Mouse (Mus musculus) left cerebral cortex, postnatal 25 days (tissue): Measurements from ENCODE around the gene Ylpm1. TPM values are rescaled to one million over a fixed set of nuclear protein-coding genes. Genes with fewer than 3 reads are reported as not detected.

Source experiments
- DNase-seq, 2 experiments: peaks; one replicate each; pipeline ENCODE4 v3.0.0; 2022; ENCODE audit warnings: low spot score in 2 of 2, mixed read lengths in 1 of 2
- intact Hi-C: fragments of 180-260 bp; cut with DNase I; formaldehyde crosslinking; loops from one replicate; pipeline ENCODE4 v1.15.1; 2025
- total RNA-seq, 2 experiments: library from RNA; stranded (reverse); gene quantifications; 2 replicates each; pipeline ENCODE4 v1.2.3; 2021

The Ylpm1 gene
- total RNA-seq, 2 experiments from 2014 or later = 111 to 126 TPM

DNA sequence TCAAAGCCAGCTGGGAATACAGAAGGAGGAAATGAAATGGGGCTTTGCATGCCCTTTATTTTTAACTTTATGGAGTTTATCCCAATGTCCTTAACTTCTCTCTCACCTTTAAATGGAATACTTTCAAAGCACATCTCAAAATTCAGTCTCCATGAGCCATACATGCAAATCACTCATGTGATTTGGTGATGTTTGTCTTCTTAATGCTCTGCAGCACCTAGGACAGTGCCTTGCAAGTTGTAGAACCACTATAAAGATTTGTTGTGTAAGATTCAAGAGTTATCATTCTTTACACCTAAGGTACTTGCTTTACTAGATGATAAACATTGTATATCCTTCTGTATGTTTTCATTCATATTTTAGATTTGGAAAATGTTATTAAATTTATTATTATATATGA, 2.9 kb downstream of the Ylpm1 start:
- no peak for DNase-seq
- intact Hi-C loops = loop anchor here (10.0 kb wide), 1 partner anchor 384 kb away; the partner anchor contains the start of gene Abcd4

DNA sequence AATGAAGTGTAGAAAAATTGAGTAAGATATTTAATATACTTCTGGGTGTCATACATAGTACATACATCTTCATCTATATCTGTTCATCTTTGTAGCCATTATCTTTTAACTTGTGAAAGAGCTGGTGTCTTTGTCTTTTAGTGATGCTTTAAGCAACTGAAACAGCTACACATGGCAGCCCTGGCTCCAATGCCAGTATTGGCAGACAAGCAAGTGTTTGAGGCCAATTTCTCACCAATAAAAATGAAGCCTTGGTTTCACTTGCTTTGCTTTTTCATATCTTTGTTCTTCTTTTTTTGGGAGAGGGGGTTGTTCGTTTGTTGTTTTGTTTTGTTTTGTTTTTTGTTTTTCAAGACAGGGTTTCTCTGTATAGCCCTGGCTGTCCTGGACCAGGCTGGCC, 10.1 kb downstream of the Ylpm1 start:
- intact Hi-C loops = no loop called here
- DNase-seq = no peak

DNA sequence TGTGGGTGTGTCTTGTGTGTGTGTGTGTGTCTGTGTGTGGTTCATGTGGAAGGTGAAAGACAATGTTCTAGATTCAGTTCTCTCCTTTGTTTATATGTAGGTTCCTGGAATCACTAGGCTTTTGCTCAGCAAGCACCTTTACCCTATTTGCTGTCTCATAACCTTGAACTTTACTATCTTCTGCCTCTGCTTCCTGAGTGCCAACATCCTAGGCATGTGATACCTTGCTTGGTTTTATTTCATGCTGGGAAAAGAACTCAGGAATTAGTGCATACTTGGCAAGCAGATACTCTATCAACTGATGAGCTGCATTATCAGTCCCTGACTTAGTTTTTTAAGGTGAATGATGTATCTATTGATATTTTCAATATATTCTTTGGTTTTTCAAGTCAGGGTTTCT, 10.9 kb downstream of the Ylpm1 start:
- DNase-seq = no peak
- intact Hi-C loops = no loop called here

DNA sequence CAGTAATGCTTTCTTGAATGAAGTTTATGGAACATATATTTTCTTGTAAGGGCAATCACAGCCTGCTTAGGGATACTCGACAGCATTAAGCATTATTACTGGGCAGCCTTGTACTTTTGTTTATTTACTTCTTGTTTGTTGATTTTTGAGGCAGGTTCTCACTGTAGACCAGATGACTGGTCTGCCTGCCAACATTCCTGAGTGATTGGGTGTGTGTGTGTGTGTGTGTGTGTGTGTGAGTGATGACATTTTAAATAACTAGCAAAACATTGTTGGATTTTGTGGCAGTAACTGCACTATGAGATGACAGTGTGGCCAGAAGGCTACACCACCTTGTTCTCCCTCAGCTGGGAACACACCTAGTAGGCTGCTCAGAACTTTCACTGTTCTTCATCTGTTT, 13.7 kb downstream of the Ylpm1 start:
- intact Hi-C loops = no loop called here

DNA sequence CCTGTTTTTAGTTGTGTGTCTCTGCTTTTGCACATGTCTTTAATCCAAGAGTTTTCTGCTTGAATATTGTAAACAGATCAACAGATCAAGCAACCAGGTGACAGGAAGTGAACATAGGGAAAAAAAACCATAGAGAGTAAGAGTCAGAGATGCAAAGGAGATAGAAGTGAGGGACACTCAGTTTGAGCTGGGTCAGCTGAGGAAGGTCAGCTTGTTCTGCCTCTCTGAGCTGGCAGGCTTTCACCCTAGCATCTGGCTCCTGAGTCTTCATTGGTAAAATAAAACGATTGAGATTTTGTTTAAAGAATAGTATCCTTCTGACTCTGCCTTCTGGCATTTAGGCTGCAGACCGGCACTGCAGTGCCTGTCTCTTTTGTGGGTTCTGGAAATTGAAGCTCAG, 14.4 kb downstream of the Ylpm1 start:
- DNase-seq = no peak
- intact Hi-C loops = no loop called here

More for the DNA sequence above, 13.7 kb downstream of the Ylpm1 start:
- no peak for DNase-seq

DNA sequence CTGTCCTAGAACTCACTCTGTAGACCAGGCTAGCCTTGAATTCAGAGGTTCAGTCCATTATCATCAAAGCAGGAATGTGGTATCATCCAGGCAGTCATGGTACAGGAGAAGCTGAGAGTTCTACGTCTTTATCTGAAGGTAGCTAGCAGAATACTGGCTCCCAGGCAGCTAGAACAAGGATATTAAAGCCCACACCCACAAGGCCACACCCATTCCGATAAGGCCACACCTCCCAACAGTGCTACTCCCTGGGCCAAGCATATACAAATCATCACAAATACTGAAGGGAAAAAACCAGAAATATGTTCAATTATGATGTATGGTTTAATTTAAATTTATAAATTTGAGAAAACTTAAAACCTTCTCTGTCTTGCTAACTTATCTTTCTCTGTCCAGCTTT, 16.1 kb downstream of the Ylpm1 start:
- intact Hi-C loops = no loop called here
- no peak for DNase-seq

DNA sequence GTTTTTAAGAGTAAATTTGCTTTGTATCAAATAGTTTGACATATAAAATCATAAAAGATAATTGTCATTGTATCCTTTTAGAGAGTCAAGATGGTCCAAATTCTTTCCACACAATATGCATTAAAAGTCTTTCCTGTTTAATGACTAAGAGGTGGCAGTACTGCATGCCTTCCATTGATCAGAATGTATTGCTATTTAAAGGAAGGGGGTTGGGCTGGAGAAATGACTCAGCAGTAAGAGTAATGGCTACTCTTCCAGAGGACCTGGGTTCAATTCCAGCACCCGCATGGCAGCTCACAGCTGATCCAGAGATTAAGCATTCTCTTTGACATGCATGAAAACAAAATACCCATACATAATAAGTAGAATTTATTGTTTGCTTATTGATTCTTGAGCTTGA, 25.9 kb downstream of the Ylpm1 start:
- DNase-seq = no peak
- intact Hi-C loops = no loop called here

DNA sequence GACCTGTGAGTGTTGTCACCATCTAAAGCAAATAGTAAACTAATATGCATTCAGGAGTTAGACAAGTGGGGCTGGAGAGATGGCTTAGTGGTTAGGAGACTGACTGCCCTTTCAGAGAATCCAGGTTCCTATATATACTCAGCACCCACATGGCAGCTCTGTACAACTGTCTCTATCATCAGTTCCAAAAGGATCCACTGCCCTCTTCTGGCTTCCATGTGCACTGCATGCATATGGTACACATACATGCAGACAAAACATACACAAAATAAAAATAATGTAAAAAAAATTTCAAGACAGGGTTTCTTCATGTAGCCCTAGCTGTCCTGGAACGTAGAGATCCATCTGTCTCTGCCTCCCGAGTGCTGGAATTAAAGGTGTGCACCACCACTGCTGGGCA, 36.6 kb downstream of the Ylpm1 start:
- no peak for DNase-seq

DNA sequence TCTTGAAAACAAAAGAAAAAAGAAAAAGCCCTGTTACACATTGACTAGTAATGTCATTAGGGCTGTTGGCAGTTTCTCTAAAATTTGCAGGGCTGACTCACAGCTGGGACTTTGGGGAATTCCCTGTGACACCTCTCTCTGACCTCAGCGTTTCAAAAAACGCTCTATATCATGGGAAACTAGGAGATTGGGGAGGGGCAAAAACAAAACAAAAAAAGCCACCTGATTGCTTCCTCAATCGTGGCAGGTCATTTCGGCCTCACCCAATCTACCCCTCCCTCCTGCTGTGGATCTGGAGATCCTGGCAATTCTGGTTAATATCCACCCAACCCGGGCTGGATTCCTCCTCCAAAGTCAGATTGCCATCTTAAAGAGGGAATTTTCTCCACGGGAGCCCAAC, 55.1 kb downstream of the Ylpm1 start:
- no peak for DNase-seq

More for the DNA sequence above, 36.6 kb downstream of the Ylpm1 start:
- intact Hi-C loops = no loop called here

DNA sequence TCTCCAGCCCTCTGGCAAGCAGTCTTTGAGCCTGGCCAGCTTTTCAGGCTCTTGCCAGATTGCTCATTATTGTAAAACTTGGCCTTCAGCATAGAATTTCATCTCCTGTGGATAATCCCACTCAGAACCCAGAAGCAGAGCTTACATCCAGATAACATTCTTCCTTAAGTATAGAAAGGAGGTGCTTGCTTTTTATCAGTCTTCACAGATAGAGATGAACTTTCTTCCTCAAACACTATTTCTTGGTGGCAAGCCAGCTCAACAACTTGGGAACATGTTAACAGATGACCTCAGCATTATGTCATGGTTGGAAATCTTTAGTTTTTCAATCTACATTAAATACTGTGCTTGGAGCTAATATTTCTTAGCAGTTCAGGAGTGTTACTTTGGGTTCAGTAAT, 74.9 kb downstream of the Ylpm1 start:
- intact Hi-C loops = no loop called here
- DNase-seq = no peak

More for the DNA sequence above, 55.1 kb downstream of the Ylpm1 start:
- intact Hi-C loops = no loop called here

DNA sequence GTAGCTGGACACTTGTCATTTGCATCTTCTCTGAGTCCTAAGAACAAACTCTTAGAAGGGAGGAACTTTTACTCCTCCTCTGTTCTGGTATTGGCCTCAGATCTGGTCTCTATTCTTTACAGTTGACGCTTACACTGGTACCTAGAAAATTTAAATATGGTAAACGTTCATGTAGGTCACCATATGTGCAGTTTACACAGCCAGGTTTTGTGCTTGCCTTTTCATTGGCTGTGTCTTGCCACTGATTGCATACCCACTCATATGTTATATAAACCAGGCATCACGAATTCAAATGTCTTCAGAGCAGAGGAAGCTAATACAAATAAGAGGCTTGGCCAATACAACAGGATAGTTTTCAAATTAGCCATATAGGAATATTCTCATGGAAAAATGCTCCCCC, 81.0 kb downstream of the Ylpm1 start:
- intact Hi-C loops = no loop called here
- DNase-seq = peak in 1 of 2 experiments; percentile 85

DNA sequence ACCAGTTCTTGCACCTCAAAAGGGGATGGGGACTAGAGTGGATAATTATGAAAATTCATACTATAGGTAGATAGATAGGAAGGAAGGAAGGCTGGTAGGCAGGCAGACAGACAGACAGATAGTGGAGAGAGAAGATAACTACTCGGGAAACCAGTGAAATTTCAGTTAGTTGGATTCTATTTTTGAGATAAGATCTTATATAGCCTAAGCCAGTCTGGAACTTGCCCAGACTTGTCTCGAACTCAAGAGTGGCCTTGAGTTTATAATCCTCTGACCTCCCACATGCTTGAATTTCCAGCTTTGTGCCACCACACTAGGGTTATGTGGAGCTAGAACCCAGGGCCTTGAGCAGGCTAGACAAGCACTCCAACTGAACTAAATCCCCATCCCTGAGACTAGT, 88.1 kb downstream of the Ylpm1 start:
- DNase-seq = no peak
- intact Hi-C loops = no loop called here

DNA sequence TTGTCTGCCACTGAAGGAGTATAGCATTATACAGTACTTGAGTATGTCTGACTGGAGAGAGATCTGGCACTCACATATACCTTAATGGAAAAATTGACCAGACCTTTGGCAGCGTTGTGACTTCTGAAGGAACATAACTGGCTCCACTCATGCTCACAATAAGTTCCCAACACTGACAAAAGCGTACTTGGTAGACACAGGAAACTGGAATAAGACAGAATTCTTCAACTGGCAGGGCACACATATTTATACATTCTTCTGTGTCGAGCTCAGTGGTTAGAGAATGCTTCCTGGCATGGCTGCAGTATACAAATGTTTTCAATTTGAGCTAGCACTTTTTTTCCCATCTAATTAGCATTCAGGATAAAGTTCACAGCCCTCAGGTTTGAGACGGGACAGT, 88.8 kb downstream of the Ylpm1 start:
- intact Hi-C loops = no loop called here
- DNase-seq = no peak

DNA sequence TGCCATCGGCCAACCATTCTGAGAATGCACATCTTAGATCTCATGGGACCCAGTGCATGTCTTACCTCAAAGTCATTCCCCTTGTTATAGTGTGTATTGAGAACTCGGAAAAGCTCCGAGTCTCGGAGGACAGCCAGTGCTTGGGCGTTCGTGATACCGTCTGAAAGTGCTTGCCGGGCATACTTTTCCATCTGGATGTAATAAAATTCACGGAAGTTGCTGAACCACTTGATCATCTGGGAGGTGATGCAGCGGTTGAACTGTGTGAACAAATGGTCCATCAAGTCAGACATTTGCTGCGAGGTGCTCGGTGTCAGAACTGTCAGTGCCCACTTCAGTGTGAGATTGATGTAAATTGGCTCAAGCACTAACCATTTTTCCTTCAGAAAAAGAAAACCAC, 91.7 kb downstream of the Ylpm1 start:
- no peak for DNase-seq
- intact Hi-C loops = no loop called here

DNA sequence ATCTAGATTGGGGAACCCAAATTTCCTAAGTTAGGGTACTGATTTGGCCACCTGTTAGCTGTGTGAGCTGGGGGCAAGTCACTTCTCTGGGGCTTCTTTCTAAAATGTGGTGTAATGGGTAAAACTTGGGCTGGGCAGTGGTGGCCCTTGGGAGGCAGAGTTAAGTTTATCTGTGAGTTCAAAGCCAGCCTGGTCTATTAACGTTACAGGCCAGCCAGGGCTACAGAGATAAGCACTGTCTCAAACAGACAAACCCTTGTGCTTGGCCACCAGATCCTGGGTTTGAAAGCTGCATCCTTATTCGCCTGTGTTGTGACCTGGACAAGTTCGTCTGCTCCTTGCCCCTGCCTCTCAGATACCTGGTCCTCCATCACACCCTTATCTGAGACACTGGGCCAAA, 95.1 kb downstream of the Ylpm1 start:
- intact Hi-C loops = no loop called here
- no peak for DNase-seq

DNA sequence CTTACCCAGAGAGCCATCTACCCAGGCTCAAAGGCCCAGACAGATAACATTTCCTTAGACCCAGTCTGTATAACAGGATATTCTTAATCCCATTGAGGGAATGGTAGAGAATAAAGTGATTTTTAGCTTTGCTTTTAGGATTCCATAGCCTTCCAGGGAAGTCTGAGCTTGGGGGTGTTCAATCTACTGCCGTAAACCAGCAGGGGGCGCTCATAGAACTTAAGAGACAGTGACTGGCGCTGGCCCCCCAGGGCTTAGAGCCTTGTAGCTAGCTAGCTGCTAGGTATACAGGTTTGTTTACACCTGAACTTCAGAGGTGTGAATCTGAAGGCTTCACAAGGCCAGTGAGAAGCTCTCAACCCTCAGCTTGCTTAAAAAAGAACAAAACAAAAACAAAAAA, 96.1 kb downstream of the Ylpm1 start:
- peak; percentile 54 to 70 for DNase-seq
- intact Hi-C loops = no loop called here

DNA sequence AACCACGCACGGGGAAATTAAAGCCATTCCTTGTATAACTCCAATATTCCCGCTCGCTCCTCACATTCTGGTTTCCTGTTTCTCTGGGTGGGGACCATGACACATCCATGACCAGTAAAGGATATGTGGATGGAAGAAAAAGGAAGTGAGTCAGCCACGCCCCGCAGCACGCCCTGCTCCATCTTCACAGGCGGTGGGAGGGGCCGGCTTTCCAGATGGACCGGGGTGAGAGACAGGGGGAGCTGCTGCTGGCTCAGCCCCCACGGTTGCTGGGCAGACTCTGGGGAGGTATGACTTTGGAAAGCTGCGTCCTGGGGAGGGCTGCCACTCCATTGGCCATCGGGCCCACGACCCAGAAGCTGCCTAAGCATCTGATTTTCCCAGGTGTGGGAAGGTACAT, 97.9 kb downstream of the Ylpm1 start:
- intact Hi-C loops = no loop called here
- peak in 1 of 2 experiments; percentile 85 for DNase-seq

DNA sequence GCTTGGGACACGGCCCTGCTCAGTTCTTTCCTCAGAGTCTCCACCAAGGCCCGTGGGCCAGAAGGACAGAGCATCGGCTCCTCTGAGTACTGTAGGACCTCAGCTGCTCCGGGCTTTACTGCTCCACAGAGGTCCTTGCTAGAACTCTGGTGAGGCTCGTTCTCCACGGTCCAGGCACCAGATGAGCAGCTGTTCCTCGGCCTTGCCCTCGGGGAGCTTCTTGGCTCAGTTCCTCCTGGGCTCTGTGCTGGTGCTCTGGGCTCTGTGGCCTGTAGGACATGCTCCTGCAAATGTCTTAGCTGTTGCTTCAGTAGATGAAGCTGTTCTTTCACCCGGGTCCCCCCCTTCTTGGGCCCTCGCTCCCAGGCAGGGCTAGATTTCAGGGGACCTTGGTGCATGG, 98.6 kb downstream of the Ylpm1 start:
- intact Hi-C loops = no loop called here
- no peak for DNase-seq

DNA sequence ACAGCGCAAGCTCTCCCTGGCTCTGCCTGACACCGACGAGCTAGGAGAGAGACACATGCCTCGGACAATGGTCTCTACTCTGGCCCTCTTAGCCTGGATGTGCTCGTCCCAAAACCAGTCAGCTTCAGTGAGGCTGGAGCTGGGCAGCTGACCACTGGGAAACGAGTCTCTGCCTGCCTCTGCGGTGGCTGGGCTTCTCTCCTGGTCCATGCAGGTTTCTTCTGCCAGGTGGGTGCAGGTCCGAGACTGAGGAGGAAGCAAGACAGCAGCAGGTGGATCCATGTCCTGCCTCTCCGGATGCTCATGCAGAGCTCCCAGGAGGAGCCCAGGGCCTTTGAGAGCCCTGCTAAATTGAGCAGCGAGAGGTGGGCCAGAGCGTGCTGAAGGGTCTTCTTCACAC, 99.0 kb downstream of the Ylpm1 start:
- DNase-seq = no peak
- intact Hi-C loops = no loop called here

DNA sequence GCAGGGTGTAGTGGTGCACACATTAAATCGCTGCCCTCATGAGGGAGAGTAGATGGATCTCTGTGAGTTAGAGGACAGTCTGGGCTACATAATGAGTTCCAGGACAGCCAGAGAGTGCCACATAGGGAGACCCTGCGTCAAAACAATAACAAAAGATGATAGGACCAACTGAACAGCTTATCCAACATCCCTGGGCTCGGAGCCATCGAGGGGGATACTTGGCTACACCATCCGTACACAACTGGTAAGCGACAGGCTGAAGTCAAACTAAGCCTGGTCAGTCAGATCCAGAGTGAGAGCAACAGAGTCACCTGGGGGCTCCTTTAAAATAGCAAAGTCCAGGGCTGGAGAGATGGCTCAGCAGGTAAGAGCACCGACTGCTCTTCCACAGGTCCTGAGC, 99.7 kb downstream of the Ylpm1 start:
- DNase-seq = no peak
- intact Hi-C loops = no loop called here

DNA sequence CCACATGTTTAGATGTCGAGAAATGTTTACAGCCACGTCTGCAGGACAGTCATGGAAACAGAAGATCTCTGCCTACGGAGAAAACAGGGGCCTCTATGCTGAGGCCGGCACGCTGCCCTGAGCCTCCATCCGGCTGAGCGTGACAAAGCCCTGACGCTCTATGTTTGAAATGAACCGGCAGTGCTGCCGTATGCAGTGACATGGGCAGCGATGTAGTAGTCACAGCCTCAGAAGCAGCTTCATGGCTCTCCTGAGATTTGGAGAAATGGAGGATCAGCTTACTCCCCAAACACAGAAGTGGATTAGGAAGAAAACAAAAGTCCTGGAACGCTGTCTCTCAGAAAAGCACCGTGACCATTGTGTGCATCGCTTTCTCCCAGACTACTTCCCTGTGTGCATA, 104.9 kb downstream of the Ylpm1 start:
- no peak for DNase-seq
- intact Hi-C loops = no loop called here

DNA sequence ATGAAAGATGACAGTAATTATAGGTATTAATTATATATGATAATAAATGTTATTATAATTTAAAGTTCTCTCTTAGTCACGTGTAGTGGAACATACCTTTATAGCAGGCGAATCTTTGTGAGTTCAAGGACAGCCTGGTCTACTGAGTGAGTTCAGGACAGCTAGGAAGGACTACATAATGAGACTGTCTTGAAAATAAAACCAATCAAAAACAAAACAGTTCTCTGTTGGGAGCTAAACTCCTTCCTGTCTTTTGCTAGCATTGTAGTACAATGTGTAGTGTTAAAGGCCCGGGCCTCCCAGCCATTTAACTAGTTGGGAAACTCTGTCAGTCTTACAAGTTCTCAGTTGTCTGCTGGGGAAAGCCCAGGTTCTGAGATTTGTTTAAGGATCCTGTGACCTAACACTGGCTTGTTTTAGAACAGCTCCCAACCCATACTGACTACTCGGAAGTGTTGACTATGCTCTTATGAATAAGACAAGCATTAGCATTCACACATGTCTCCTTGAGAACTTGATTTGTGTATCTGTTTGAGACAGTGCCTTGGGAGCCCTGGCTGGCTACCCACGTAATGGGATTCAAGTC, 105.5 kb downstream of the Ylpm1 start:
- intact Hi-C loops = no loop called here
- DNase-seq = no peak
